Mouse (Mus musculus): Measurements from ENCODE around the gene Prss3. TPM values are rescaled to one million over a fixed set of nuclear protein-coding genes. Genes with fewer than 3 reads are reported as not detected.
"Not testable (repeated sequence)": the region's sequence is repeated elsewhere in the genome, so short reads cannot be mapped to it uniquely, and the experiment has no call there.

Prss3 gene
- polyA plus RNA-seq (2016; fragmentation: Nextera tagmentation; extraction: Ambion mirVana), result not detected in 2 replicates

- DNase-seq (ENCODE audit: low spot score); H3K9me3 ChIP-seq (replicated peaks); H3K27ac ChIP-seq (replicated peaks); H3K4me1 ChIP-seq; H3K27me3 ChIP-seq (ENCODE audit: low read depth, poor library complexity, severe bottlenecking); H3K4me3 ChIP-seq; H3K36me3 ChIP-seq: not testable (repeated sequence)
Observed at GRCm38 (mm10) chr6:41377578-41377977, at the start of gene Prss3. Gene Prss3 (minus strand): TSS chr6:41377678.

GRCm38 (mm10) chr6:41392056-41392455, 14.6 kb upstream of the Prss3 start, which contains the start of gene Gm5771:
Gene Gm5771 (plus strand): TSS chr6:41392356.
- not testable (repeated sequence) for H3K9me3 ChIP-seq (replicated peaks); H3K4me1 ChIP-seq; H3K27ac ChIP-seq (replicated peaks); H3K36me3 ChIP-seq; DNase-seq (ENCODE audit: low spot score); H3K27me3 ChIP-seq (ENCODE audit: low read depth, poor library complexity, severe bottlenecking); H3K4me3 ChIP-seq

- H3K4me1 ChIP-seq; H3K36me3 ChIP-seq; DNase-seq (ENCODE audit: low spot score); H3K27ac ChIP-seq (replicated peaks); H3K9me3 ChIP-seq (replicated peaks); H3K27me3 ChIP-seq (ENCODE audit: low read depth, poor library complexity, severe bottlenecking); H3K4me3 ChIP-seq: not testable (repeated sequence)
- 74% methylated on average over 1 of the region's 1 CpGs for WGBS
Observed at GRCm38 (mm10) chr6:41391640-41392039, 14.2 kb upstream of the Prss3 start.

GRCm38 (mm10) chr6:41386781-41387180, 9.3 kb upstream of the Prss3 start:
- DNase-seq (ENCODE audit: low spot score), result no peak
- no peaks in the 10 kb centered on the region for H3K9me3 ChIP-seq (replicated peaks)
- H3K27ac ChIP-seq (replicated peaks), result no peak overlapping the region
- no peaks in the 10 kb centered on the region for H3K27me3 ChIP-seq (ENCODE audit: low read depth, poor library complexity, severe bottlenecking)
- 84% methylated on average over 2 of the region's 2 CpGs for WGBS
- no peaks in the 10 kb centered on the region for H3K4me1 ChIP-seq
- H3K36me3 ChIP-seq, result no peaks in the 10 kb centered on the region
- H3K4me3 ChIP-seq, result no peak overlapping the region

- H3K27ac ChIP-seq (replicated peaks); H3K4me1 ChIP-seq; H3K4me3 ChIP-seq; H3K9me3 ChIP-seq (replicated peaks); DNase-seq (ENCODE audit: low spot score); H3K36me3 ChIP-seq; H3K27me3 ChIP-seq (ENCODE audit: low read depth, poor library complexity, severe bottlenecking): not testable (repeated sequence)
- 94% methylated on average over 2 of the region's 2 CpGs for WGBS
Observed at GRCm38 (mm10) chr6:41373772-41374171, 3.7 kb downstream of the Prss3 start.

- Histone ChIP-seq H3K27me3 (ENCODE audit: low read depth, poor library complexity, severe bottlenecking) (no peaks in the 10 kb centered on the region), H3K9me3 (replicated peaks) (no peaks in the 10 kb centered on the region), H3K27ac (replicated peaks) (no peak within 1 kb of the TSS), H3K4me3 (no peak within 1 kb of the TSS), H3K36me3 (no peaks in the 10 kb centered on the region), H3K4me1 (no peaks in the 10 kb centered on the region)
- no peak for DNase-seq (ENCODE audit: low spot score)
- 89% methylated on average over 2 of the region's 2 CpGs for WGBS
Observed at GRCm38 (mm10) chr6:41353932-41354331, 23.5 kb downstream of the Prss3 start, which contains the start of gene Try10. Gene Try10 (plus strand): TSS chr6:41354105.

Other genes starting within 250 kb of the Prss3 start
- not detected in 2 replicates for gene Try4, start 75.4 kb downstream of the Prss3 start, polyA plus RNA-seq (2016; fragmentation: Nextera tagmentation; extraction: Ambion mirVana)
- gene Try5, start 60.8 kb downstream of the Prss3 start, polyA plus RNA-seq (2016; fragmentation: Nextera tagmentation; extraction: Ambion mirVana), result not detected in 2 replicates
- gene Try10, start 23.6 kb downstream of the Prss3 start, polyA plus RNA-seq (2016; fragmentation: Nextera tagmentation; extraction: Ambion mirVana), result not detected in 2 replicates
- gene Gm5771, start 14.7 kb upstream of the Prss3 start, polyA plus RNA-seq (2016; fragmentation: Nextera tagmentation; extraction: Ambion mirVana), result not detected in 2 replicates
- not detected in 2 replicates for gene Gm10334, start 68.5 kb upstream of the Prss3 start, polyA plus RNA-seq (2016; fragmentation: Nextera tagmentation; extraction: Ambion mirVana)
- not detected in 2 replicates for gene Prss1, start 81.3 kb upstream of the Prss3 start, polyA plus RNA-seq (2016; fragmentation: Nextera tagmentation; extraction: Ambion mirVana)
- gene Prss2, start 144.1 kb upstream of the Prss3 start, polyA plus RNA-seq (2016; fragmentation: Nextera tagmentation; extraction: Ambion mirVana), result not detected in 2 replicates
- 13.9 and 17.0 TPM in 2 replicates for gene Ephb6, start 227.8 kb upstream of the Prss3 start, polyA plus RNA-seq (2016; fragmentation: Nextera tagmentation; extraction: Ambion mirVana)

Measured in midbrain, embryonic 10.5 days (tissue).